Mouse (Mus musculus): ENCODE results near the gene D430041D05Rik. TPM values are rescaled to one million over a fixed set of nuclear protein-coding genes. Genes with fewer than 3 reads are reported as not detected.

The D430041D05Rik gene
- polyA plus RNA-seq, 1 experiment, result 0.03 TPM

- Histone ChIP-seq H3K4me1 (no peaks in the 10 kb centered on the region), H3K9me3 (no peaks in the 10 kb centered on the region), H3K4me3 (replicated peaks) (no peak overlapping the region), H3K27me3 (replicated peaks) (peaks cover 36% of the 10 kb centered on the region), H3K36me3 (replicated peaks; ENCODE audit: low read length) (no peaks in the 10 kb centered on the region)
- TF ChIP-seq GATA1 (IDR thresholded peaks at IDR 0.05; ENCODE audit: borderline replicate concordance, low read length) (no peak), FLI1 (IDR thresholded peaks at IDR 0.05; ENCODE audit: low read length) (no peak)
Observed at GRCm38 (mm10) chr2:104230444-104230843, 180.4 kb downstream of the D430041D05Rik start.

- H3K4me1 ChIP-seq, result no peaks in the 10 kb centered on the region
- TF ChIP-seq FLI1 (IDR thresholded peaks at IDR 0.05; ENCODE audit: low read length) (no peak), GATA1 (IDR thresholded peaks at IDR 0.05; ENCODE audit: borderline replicate concordance, low read length) (no peak)
- no peak overlapping the region for H3K4me3 ChIP-seq (replicated peaks)
- no peaks in the 10 kb centered on the region for H3K9me3 ChIP-seq
- H3K36me3 ChIP-seq (replicated peaks; ENCODE audit: low read length), result no peaks in the 10 kb centered on the region
- peaks cover 40% of the 10 kb centered on the region for H3K27me3 ChIP-seq (replicated peaks)
Observed at GRCm38 (mm10) chr2:104226057-104226456, 184.8 kb downstream of the D430041D05Rik start.

GRCm38 (mm10) chr2:104219733-104220391 is 191.0 kb downstream of the D430041D05Rik start:
- no peaks in the 10 kb centered on the region for H3K9me3 ChIP-seq
- no peak overlapping the region for H3K4me3 ChIP-seq (replicated peaks)
- no peaks in the 10 kb centered on the region for H3K36me3 ChIP-seq (replicated peaks; ENCODE audit: low read length)
- H3K4me1 ChIP-seq, result no peaks in the 10 kb centered on the region
- TF ChIP-seq GATA1 (IDR thresholded peaks at IDR 0.05; ENCODE audit: borderline replicate concordance, low read length) (no peak), FLI1 (IDR thresholded peaks at IDR 0.05; ENCODE audit: low read length) (no peak)
- peaks cover 40% of the 10 kb centered on the region for H3K27me3 ChIP-seq (replicated peaks)

GRCm38 (mm10) chr2:104218588-104219065 is 192.2 kb downstream of the D430041D05Rik start:
- Histone ChIP-seq H3K4me3 (replicated peaks) (no peak overlapping the region), H3K9me3 (no peaks in the 10 kb centered on the region), H3K27me3 (replicated peaks) (peaks cover 44% of the 10 kb centered on the region), H3K36me3 (replicated peaks; ENCODE audit: low read length) (no peaks in the 10 kb centered on the region), H3K4me1 (no peaks in the 10 kb centered on the region)
- TF ChIP-seq FLI1 (IDR thresholded peaks at IDR 0.05; ENCODE audit: low read length) (no peak), GATA1 (IDR thresholded peaks at IDR 0.05; ENCODE audit: borderline replicate concordance, low read length) (no peak)

- H3K36me3 ChIP-seq (replicated peaks; ENCODE audit: low read length), result no peaks in the 10 kb centered on the region
- no peak for TF ChIP-seq GATA1 (IDR thresholded peaks at IDR 0.05; ENCODE audit: borderline replicate concordance, low read length)
- TF ChIP-seq FLI1 (IDR thresholded peaks at IDR 0.05; ENCODE audit: low read length), result no peak
- no peak overlapping the region for H3K4me3 ChIP-seq (replicated peaks)
- peaks cover 44% of the 10 kb centered on the region for H3K27me3 ChIP-seq (replicated peaks)
- H3K4me1 ChIP-seq, result no peaks in the 10 kb centered on the region
- H3K9me3 ChIP-seq, result no peaks in the 10 kb centered on the region
Observed at GRCm38 (mm10) chr2:104218114-104218513, 192.7 kb downstream of the D430041D05Rik start.

GRCm38 (mm10) chr2:104209408-104209807 is 201.4 kb downstream of the D430041D05Rik start:
- Histone ChIP-seq H3K4me3 (replicated peaks) (no peak overlapping the region), H3K36me3 (replicated peaks; ENCODE audit: low read length) (no peaks in the 10 kb centered on the region), H3K9me3 (no peaks in the 10 kb centered on the region), H3K27me3 (replicated peaks) (peaks cover 37% of the 10 kb centered on the region), H3K4me1 (peaks cover 4% of the 10 kb centered on the region)
- TF ChIP-seq GATA1 (IDR thresholded peaks at IDR 0.05; ENCODE audit: borderline replicate concordance, low read length) (no peak), FLI1 (IDR thresholded peaks at IDR 0.05; ENCODE audit: low read length) (no peak)

- no peak overlapping the region for H3K4me3 ChIP-seq (replicated peaks)
- TF ChIP-seq FLI1 (IDR thresholded peaks at IDR 0.05; ENCODE audit: low read length), result no peak
Observed at GRCm38 (mm10) chr2:104208415-104208814, 202.4 kb downstream of the D430041D05Rik start.

GRCm38 (mm10) chr2:104207948-104208347 is 202.9 kb downstream of the D430041D05Rik start:
- no peak for TF ChIP-seq FLI1 (IDR thresholded peaks at IDR 0.05; ENCODE audit: low read length)
- no peak for TF ChIP-seq GATA1 (IDR thresholded peaks at IDR 0.05; ENCODE audit: borderline replicate concordance, low read length)
- Histone ChIP-seq H3K27me3 (replicated peaks) (peaks cover 36% of the 10 kb centered on the region), H3K36me3 (replicated peaks; ENCODE audit: low read length) (no peaks in the 10 kb centered on the region), H3K4me1 (peaks cover 4% of the 10 kb centered on the region), H3K4me3 (replicated peaks) (peak overlapping the region; percentile 73), H3K9me3 (no peaks in the 10 kb centered on the region)

More at GRCm38 (mm10) chr2:104208415-104208814, 202.4 kb downstream of the D430041D05Rik start:
- no peaks in the 10 kb centered on the region for H3K36me3 ChIP-seq (replicated peaks; ENCODE audit: low read length)
- peaks cover 4% of the 10 kb centered on the region for H3K4me1 ChIP-seq
- no peaks in the 10 kb centered on the region for H3K9me3 ChIP-seq
- H3K27me3 ChIP-seq (replicated peaks), result peaks cover 36% of the 10 kb centered on the region

- H3K4me1 ChIP-seq, result peaks cover 4% of the 10 kb centered on the region
- no peaks in the 10 kb centered on the region for H3K36me3 ChIP-seq (replicated peaks; ENCODE audit: low read length)
- TF ChIP-seq GATA1 (IDR thresholded peaks at IDR 0.05; ENCODE audit: borderline replicate concordance, low read length), result no peak
- no peak for TF ChIP-seq FLI1 (IDR thresholded peaks at IDR 0.05; ENCODE audit: low read length)
- H3K4me3 ChIP-seq (replicated peaks), result no peak overlapping the region
- H3K9me3 ChIP-seq, result 0 out of 2 replicates have a peak, but pooled peaks cover 3% of the 10 kb centered on the region
- H3K27me3 ChIP-seq (replicated peaks), result peaks cover 35% of the 10 kb centered on the region
Observed at GRCm38 (mm10) chr2:104205623-104206022, 205.2 kb downstream of the D430041D05Rik start.

GRCm38 (mm10) chr2:104200211-104200610 is 210.6 kb downstream of the D430041D05Rik start:
- no peak for TF ChIP-seq GATA1 (IDR thresholded peaks at IDR 0.05; ENCODE audit: borderline replicate concordance, low read length)
- TF ChIP-seq FLI1 (IDR thresholded peaks at IDR 0.05; ENCODE audit: low read length), result no peak
- H3K36me3 ChIP-seq (replicated peaks; ENCODE audit: low read length), result no peaks in the 10 kb centered on the region
- H3K4me1 ChIP-seq, result 0 out of 2 replicates have a peak, but pooled peaks cover 3% of the 10 kb centered on the region
- H3K4me3 ChIP-seq (replicated peaks), result no peak overlapping the region
- H3K27me3 ChIP-seq (replicated peaks), result peaks cover 39% of the 10 kb centered on the region
- peaks cover 20% of the 10 kb centered on the region for H3K9me3 ChIP-seq
